19 mouse cellular contexts compared by ENCODE assay signal in genomic region chrX:53099951-53100350, GRCm38 (mm10).
DNase-seq lines count a peak whose midpoint lies in the region; ATAC-seq and TF ChIP-seq lines count a peak whose summit lies in the region.
"Had no signal": no experiment of that assay in that cellular context is flagged by ENCODE, and none has a peak within 500 bp of the region (broad histone marks: within the 10 kb centered on the region; RNA-seq: fewer than 3 reads in every experiment).

No protein-coding gene starts in this region.

- no peak overlapping the region for H3K4me3 ChIP-seq in heart, embryonic 12.5 days
- no peak overlapping the region for H3K4me3 ChIP-seq in limb, embryonic 13.5 days
- no peak overlapping the region for H3K4me3 ChIP-seq in limb, embryonic 10.5 days
- no peak overlapping the region for H3K4me3 ChIP-seq in forebrain, embryonic 13.5 days
- H3K4me3 ChIP-seq: embryonic facial prominence, embryonic 15.5 days; forebrain, embryonic 10.5 days; limb, embryonic 12.5 days; liver, embryonic 13.5 days; midbrain, embryonic 12.5 days; neural tube, embryonic 13.5 days had no signal

- TF ChIP-seq POLR2A in brain, embryonic 14.5 days (IDR thresholded peaks at IDR 0.05; ENCODE audit: borderline replicate concordance, extremely low read depth, insufficient read depth, insufficient read length, poor library complexity, severe bottlenecking) = no peak

- ATAC-seq in heart, embryonic 12.5 days (ENCODE audit: insufficient number of reproducible peaks, low FRiP score) = no peak
- ATAC-seq in limb, embryonic 13.5 days (ENCODE audit: low FRiP score, low read depth) = no peak
- ATAC-seq in erythroid progenitor cell, adult 5-6 weeks (replicated peaks; ENCODE audit: low FRiP score, poor library complexity, severe bottlenecking) = no peak
- ATAC-seq in forebrain, embryonic 13.5 days = no peak
- ATAC-seq: activated CD4-positive, CD25-positive, alpha-beta regulatory T cell, adult 4 months had no signal

- no peak overlapping the region for H3K4me2 ChIP-seq in heart, embryonic 12.5 days
- no peak overlapping the region for H3K4me2 ChIP-seq in limb, embryonic 13.5 days (replicated peaks)
- H3K4me2 ChIP-seq in forebrain, embryonic 13.5 days = no peak overlapping the region
- H3K4me2 ChIP-seq: embryonic facial prominence, embryonic 15.5 days; limb, embryonic 12.5 days; liver, embryonic 13.5 days; midbrain, embryonic 12.5 days; neural tube, embryonic 13.5 days had no signal

- no peaks in the 10 kb centered on the region for H3K27me3 ChIP-seq in heart, embryonic 12.5 days (replicated peaks)
- no peaks in the 10 kb centered on the region for H3K27me3 ChIP-seq in limb, embryonic 13.5 days
- H3K27me3 ChIP-seq in limb, embryonic 10.5 days (ENCODE audit: low read depth, poor library complexity, severe bottlenecking) = no peaks in the 10 kb centered on the region
- H3K27me3 ChIP-seq in forebrain, embryonic 13.5 days = no peaks in the 10 kb centered on the region
- H3K27me3 ChIP-seq: embryonic facial prominence, embryonic 15.5 days; limb, embryonic 12.5 days; liver, embryonic 13.5 days; midbrain, embryonic 12.5 days; neural tube, embryonic 13.5 days had no signal

- peak overlapping the region; percentile 15 for H3K27ac ChIP-seq in heart, embryonic 12.5 days (ENCODE audit: poor library complexity, severe bottlenecking)
- H3K27ac ChIP-seq in limb, embryonic 13.5 days = 0 out of 2 replicates have a peak overlapping the region, but pooled peaks have one; percentile 70
- no peak overlapping the region for H3K27ac ChIP-seq in limb, embryonic 10.5 days
- no peak overlapping the region for H3K27ac ChIP-seq in forebrain, embryonic 13.5 days
- H3K27ac ChIP-seq: forebrain, embryonic 10.5 days; liver, embryonic 13.5 days; midbrain, embryonic 12.5 days; neural tube, embryonic 13.5 days had no signal

- intact Hi-C loops in heart, postnatal 25 days (cut with DNase I) = no loop called here

- no peaks in the 10 kb centered on the region for H3K9me3 ChIP-seq in heart, embryonic 12.5 days (replicated peaks)
- H3K9me3 ChIP-seq in limb, embryonic 13.5 days = no peaks in the 10 kb centered on the region
- no peaks in the 10 kb centered on the region for H3K9me3 ChIP-seq in limb, embryonic 10.5 days (replicated peaks)
- H3K9me3 ChIP-seq in forebrain, embryonic 13.5 days (replicated peaks) = no peaks in the 10 kb centered on the region
- H3K9me3 ChIP-seq: embryonic facial prominence, embryonic 15.5 days; forebrain, embryonic 10.5 days; limb, embryonic 12.5 days; liver, embryonic 13.5 days; midbrain, embryonic 12.5 days; neural tube, embryonic 13.5 days had no signal

- peaks cover 11% of the 10 kb centered on the region for H3K4me1 ChIP-seq in heart, embryonic 12.5 days (replicated peaks)
- peaks cover 14% of the 10 kb centered on the region for H3K4me1 ChIP-seq in limb, embryonic 13.5 days
- H3K4me1 ChIP-seq in limb, embryonic 10.5 days = peaks cover 6% of the 10 kb centered on the region; the same call in 1 of the 2 replicates
- peaks cover 12% of the 10 kb centered on the region for H3K4me1 ChIP-seq in forebrain, embryonic 13.5 days
- H3K4me1 ChIP-seq: embryonic facial prominence, embryonic 15.5 days; midbrain, embryonic 12.5 days; neural tube, embryonic 13.5 days had no signal

- no peak for TF ChIP-seq CTCF in brain, embryonic 14.5 days (IDR thresholded peaks at IDR 0.05; ENCODE audit: borderline replicate concordance, extremely low read depth, insufficient read depth, insufficient read length)

- WGBS in heart, embryonic 12.5 days = 31% methylated on average over 7 of the region's 7 CpGs
- WGBS in limb, embryonic 13.5 days = 59% methylated on average over 7 of the region's 7 CpGs
- WGBS in limb, embryonic 10.5 days = 66% methylated on average over 7 of the region's 7 CpGs
- 59% methylated on average over 7 of the region's 7 CpGs for WGBS in forebrain, embryonic 13.5 days

- no peak for DNase-seq in heart, postnatal 25 days (ENCODE audit: low spot score)
- DNase-seq in limb, embryonic 10.5 days (ENCODE audit: low spot score) = no peak
- DNase-seq in brain, embryonic 14.5 days (ENCODE audit: low read depth) = peak; percentile 26
- DNase-seq: adrenal gland, postnatal 10 days; cerebellum, postnatal 10 days; liver, embryonic 13.5 days; lung, postnatal 10 days; right cerebral cortex, adult 18-20 months; thymus, postnatal 36 days had no signal

- H3K9ac ChIP-seq in heart, embryonic 12.5 days = no peak overlapping the region
- H3K9ac ChIP-seq in limb, embryonic 13.5 days = no peak overlapping the region
- no peak overlapping the region for H3K9ac ChIP-seq in forebrain, embryonic 13.5 days
- H3K9ac ChIP-seq: embryonic facial prominence, embryonic 15.5 days; limb, embryonic 12.5 days; liver, embryonic 13.5 days; midbrain, embryonic 12.5 days; neural tube, embryonic 13.5 days had no signal

- no peaks in the 10 kb centered on the region for H3K36me3 ChIP-seq in heart, embryonic 12.5 days
- no peaks in the 10 kb centered on the region for H3K36me3 ChIP-seq in limb, embryonic 13.5 days
- no peaks in the 10 kb centered on the region for H3K36me3 ChIP-seq in limb, embryonic 10.5 days
- no peaks in the 10 kb centered on the region for H3K36me3 ChIP-seq in forebrain, embryonic 13.5 days (ENCODE audit: poor library complexity, severe bottlenecking)
- H3K36me3 ChIP-seq: embryonic facial prominence, embryonic 15.5 days; forebrain, embryonic 10.5 days; limb, embryonic 12.5 days; liver, embryonic 13.5 days; midbrain, embryonic 12.5 days; neural tube, embryonic 13.5 days had no signal

Comparison
In these comparisons a context has a peak if more than half of its experiments do, and no peak if none do; other contexts are left out.
1. H3K27ac ChIP-seq: peak in heart, embryonic 12.5 days (single experiment) and limb, embryonic 13.5 days (single experiment); none in limb, embryonic 10.5 days (single experiment) and forebrain, embryonic 13.5 days (single experiment).